Mouse (Mus musculus): ENCODE results near the gene Icam5.

DNA sequence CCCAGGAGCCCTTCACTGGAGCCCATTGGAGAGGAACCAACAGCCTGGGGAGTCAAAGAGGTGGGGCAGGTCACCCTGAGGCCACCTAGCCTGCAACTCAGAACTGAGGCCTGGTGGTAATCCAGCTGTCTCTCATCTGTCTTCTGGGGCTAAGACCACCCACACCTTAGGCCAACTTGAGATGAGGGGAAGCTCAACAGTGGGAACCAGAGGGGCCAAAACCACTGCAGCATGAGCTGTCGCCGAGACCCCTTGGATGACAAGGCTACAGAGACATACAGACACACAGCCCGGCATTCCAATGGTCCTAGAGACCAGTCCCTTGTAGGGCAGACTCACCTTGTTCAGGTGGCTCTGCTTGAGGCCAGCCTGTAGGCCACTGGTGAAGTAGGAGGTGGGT is 43.8 kb downstream of the Icam5 start:
- TF ChIP-seq POLR2A (IDR thresholded peaks at IDR 0.05; ENCODE audit: insufficient read depth, low read depth, low read length) (no peak), CTCF (IDR thresholded peaks at IDR 0.05) (no peak)

Data from heart, adult 2 months (tissue).